Mouse (Mus musculus) lung, adult 2 months (tissue): Measurements from ENCODE around the gene Tenm1.

Experiments used
- CTCF ChIP-seq: fragments of 200-500 bp; IDR thresholded peaks from 2 replicates; pipeline ENCODE4 v1.5.1; 2011; ENCODE audit warnings: mild to moderate bottlenecking, low read length, control low read depth; ENCODE audit not compliant: insufficient read depth
- POLR2A ChIP-seq: fragments of 200-500 bp; IDR thresholded peaks from 2 replicates; pipeline ENCODE4 v1.6.1; 2011; ENCODE audit warnings: low read depth, mild to moderate bottlenecking, control low read depth, low read length, borderline replicate concordance; ENCODE audit errors: extremely low read depth

DNA sequence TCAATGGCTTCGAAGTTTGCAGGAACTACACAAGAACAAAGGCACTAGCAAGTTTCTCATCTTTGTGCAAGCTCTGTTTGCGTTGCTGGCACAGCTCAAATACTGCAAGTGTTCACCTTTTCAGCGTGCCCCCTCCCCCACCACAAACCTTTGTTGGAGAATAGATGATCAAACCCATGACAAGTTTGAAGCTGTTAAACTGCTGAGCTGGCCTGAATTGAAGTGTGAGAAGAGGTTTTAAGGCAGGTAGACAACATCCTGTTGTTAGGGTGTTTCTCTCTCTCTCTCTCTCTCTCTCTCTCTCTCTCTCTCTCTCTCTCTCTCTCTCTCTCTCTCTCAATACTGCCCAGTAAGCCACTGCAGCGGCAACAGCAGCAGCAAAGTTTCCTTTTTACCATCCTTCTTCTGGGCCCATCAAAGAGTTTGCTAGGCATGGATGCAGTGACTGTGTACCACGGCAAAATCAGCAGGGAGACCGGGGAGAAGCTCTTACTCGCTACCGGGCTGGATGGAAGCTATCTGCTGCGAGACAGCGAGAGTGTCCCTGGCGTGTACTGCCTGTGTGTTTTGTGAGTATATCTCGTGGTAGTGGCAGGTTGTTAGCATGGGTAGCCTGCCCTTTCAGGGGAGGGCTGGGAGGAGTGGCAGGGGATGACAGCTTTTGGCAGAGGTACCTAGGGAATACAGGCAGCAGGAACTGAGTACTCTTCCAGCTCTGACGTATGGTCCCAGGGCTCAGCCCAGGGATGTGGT lies 926.5 kb downstream of the Tenm1 start, which contains the start of gene Sh2d1a:
- TF ChIP-seq CTCF (no peak), POLR2A (no peak)
